Mouse (Mus musculus): ENCODE results near the gene Ppef1.

DNA sequence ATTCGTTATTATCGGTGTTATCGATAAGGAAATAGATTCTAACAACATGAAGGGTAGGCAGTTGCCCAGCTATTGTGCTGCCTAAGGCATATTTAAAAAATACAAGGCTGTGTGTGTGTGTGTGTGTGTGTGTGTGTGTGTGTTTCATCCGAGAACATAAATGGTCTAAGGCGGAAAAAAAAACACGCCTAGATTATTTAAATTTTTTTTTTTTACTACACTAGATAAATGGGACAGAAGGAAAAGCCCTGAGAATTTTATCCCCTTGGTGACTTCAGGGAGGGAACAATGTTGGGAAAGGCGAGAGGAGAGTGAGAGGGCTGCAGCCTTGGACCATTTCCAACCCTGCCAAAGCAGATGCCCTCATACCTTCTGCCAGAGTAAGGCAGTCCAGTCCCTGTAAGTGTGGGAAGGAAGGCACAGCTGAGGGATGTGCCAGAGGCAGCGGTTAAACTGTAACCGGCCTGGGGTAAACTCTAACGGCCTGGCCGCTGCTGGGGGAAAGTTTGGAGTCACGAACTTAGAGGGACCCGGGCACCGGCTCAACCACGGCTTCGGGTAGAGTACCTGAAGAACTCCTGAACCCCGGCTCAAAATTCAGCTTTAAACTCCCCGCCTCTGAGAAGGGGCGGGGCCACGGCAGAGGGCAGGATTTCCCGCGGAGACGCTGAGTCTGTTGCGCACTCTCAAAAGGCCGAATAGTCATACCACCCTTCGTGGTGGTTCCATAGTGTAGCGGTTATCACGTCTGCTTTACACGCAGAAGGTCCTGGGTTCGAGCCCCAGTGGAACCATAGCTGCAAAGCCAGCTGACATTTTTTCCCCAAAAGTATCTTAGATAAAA is 30.0 kb upstream of the Ppef1 start:
- no peak for TF ChIP-seq TAL1 (conservative IDR thresholded peaks at IDR 0.05; ENCODE audit: low read depth, low read length)
- TF ChIP-seq CTCF (IDR thresholded peaks at IDR 0.05; ENCODE audit: low read depth, low read length): no peak
- TF ChIP-seq GATA1 (IDR thresholded peaks at IDR 0.05; ENCODE audit: borderline replicate concordance, low read length): no peak
- no peak for TF ChIP-seq POLR2AphosphoS5 (IDR thresholded peaks at IDR 0.05; ENCODE audit: insufficient replicate concordance, low read depth, low read length)
- no peak for TF ChIP-seq GATA2 (IDR thresholded peaks at IDR 0.05; ENCODE audit: borderline replicate concordance, low read depth, low read length)
